Mouse (Mus musculus): ENCODE measurements at regions not wholly inside any gene's neighbourhood (a gene's known extent, or its start where the extent isn't known, plus 50 kb on each side); places are given as distances from the start of the nearest gene placed in this dataset.

GRCm38 (mm10) chr4:97417943-97418342, 235.0 kb upstream of the Gm10192 start:
- no peak for ATAC-seq (replicated peaks; ENCODE audit: low FRiP score)
- no peak overlapping the region for H3K9ac ChIP-seq (ENCODE audit: low read depth, low read length)
- H3K27me3 ChIP-seq (replicated peaks; ENCODE audit: control insufficient read depth, insufficient read depth, low read length), result no peaks in the 10 kb centered on the region
- H3K4me2 ChIP-seq, result no peak overlapping the region
- no peaks in the 10 kb centered on the region for H3K36me3 ChIP-seq (ENCODE audit: control insufficient read depth, insufficient read depth, low read length)
- no peak for DNase-seq (ENCODE audit: low spot score)
- no peaks in the 10 kb centered on the region for H3K4me1 ChIP-seq (replicated peaks; ENCODE audit: control insufficient read depth, insufficient read depth, low read length)
- H3K27ac ChIP-seq (ENCODE audit: low read depth, low read length), result no peak overlapping the region
- no peaks in the 10 kb centered on the region for H3K9me3 ChIP-seq (ENCODE audit: control insufficient read depth, low read length)
- H3K4me3 ChIP-seq (ENCODE audit: low read depth, low read length), result no peak overlapping the region

GRCm38 (mm10) chr4:97408633-97409296, 225.8 kb upstream of the Gm10192 start:
- Histone ChIP-seq H3K27me3 (replicated peaks; ENCODE audit: control insufficient read depth, insufficient read depth, low read length) (no peaks in the 10 kb centered on the region), H3K9ac (ENCODE audit: low read depth, low read length) (no peak overlapping the region), H3K9me3 (ENCODE audit: control insufficient read depth, low read length) (no peaks in the 10 kb centered on the region), H3K4me1 (replicated peaks; ENCODE audit: control insufficient read depth, insufficient read depth, low read length) (no peaks in the 10 kb centered on the region), H3K4me3 (ENCODE audit: low read depth, low read length) (no peak overlapping the region), H3K27ac (ENCODE audit: low read depth, low read length) (no peak overlapping the region), H3K36me3 (ENCODE audit: control insufficient read depth, insufficient read depth, low read length) (no peaks in the 10 kb centered on the region), H3K4me2 (no peak overlapping the region)
- no peak for DNase-seq (ENCODE audit: low spot score)
- ATAC-seq (replicated peaks; ENCODE audit: low FRiP score), result no peak
- WGBS, result 85% methylated on average over 7 of the region's 7 CpGs

GRCm38 (mm10) chr4:97394697-97395280, 211.8 kb upstream of the Gm10192 start:
- H3K4me1 ChIP-seq (replicated peaks; ENCODE audit: control insufficient read depth, insufficient read depth, low read length), result no peaks in the 10 kb centered on the region
- no peak for DNase-seq (ENCODE audit: low spot score)
- H3K4me2 ChIP-seq, result no peak overlapping the region
- H3K9ac ChIP-seq (ENCODE audit: low read depth, low read length), result no peak overlapping the region
- ATAC-seq (replicated peaks; ENCODE audit: low FRiP score), result no peak
- H3K27ac ChIP-seq (ENCODE audit: low read depth, low read length), result no peak overlapping the region
- H3K4me3 ChIP-seq (ENCODE audit: low read depth, low read length), result no peak overlapping the region
- 68% methylated on average over 3 of the region's 3 CpGs for WGBS
- H3K36me3 ChIP-seq (ENCODE audit: control insufficient read depth, insufficient read depth, low read length), result no peaks in the 10 kb centered on the region
- no peaks in the 10 kb centered on the region for H3K9me3 ChIP-seq (ENCODE audit: control insufficient read depth, low read length)
- no peaks in the 10 kb centered on the region for H3K27me3 ChIP-seq (replicated peaks; ENCODE audit: control insufficient read depth, insufficient read depth, low read length)

- WGBS, result 59% methylated on average over 3 of the region's 3 CpGs
- Histone ChIP-seq H3K9ac (ENCODE audit: low read depth, low read length) (no peak overlapping the region), H3K4me2 (no peak overlapping the region), H3K4me3 (ENCODE audit: low read depth, low read length) (no peak overlapping the region), H3K27ac (ENCODE audit: low read depth, low read length) (no peak overlapping the region), H3K27me3 (replicated peaks; ENCODE audit: control insufficient read depth, insufficient read depth, low read length) (no peaks in the 10 kb centered on the region), H3K36me3 (ENCODE audit: control insufficient read depth, insufficient read depth, low read length) (no peaks in the 10 kb centered on the region), H3K9me3 (ENCODE audit: control insufficient read depth, low read length) (no peaks in the 10 kb centered on the region), H3K4me1 (replicated peaks; ENCODE audit: control insufficient read depth, insufficient read depth, low read length) (no peaks in the 10 kb centered on the region)
- DNase-seq (ENCODE audit: low spot score), result no peak
- no peak for ATAC-seq (replicated peaks; ENCODE audit: low FRiP score)
These were observed 198.1 kb upstream of the Gm10192 start for GRCm38 (mm10) chr4:97381084-97381483.

- no peak overlapping the region for H3K4me2 ChIP-seq
These were observed 194.9 kb upstream of the Gm10192 start for GRCm38 (mm10) chr4:97377593-97378542.

GRCm38 (mm10) chr4:97360473-97360872, 177.5 kb upstream of the Gm10192 start:
- Histone ChIP-seq H3K9ac (ENCODE audit: low read depth, low read length) (no peak overlapping the region), H3K4me1 (replicated peaks; ENCODE audit: control insufficient read depth, insufficient read depth, low read length) (no peaks in the 10 kb centered on the region), H3K36me3 (ENCODE audit: control insufficient read depth, insufficient read depth, low read length) (no peaks in the 10 kb centered on the region), H3K27ac (ENCODE audit: low read depth, low read length) (no peak overlapping the region), H3K27me3 (replicated peaks; ENCODE audit: control insufficient read depth, insufficient read depth, low read length) (no peaks in the 10 kb centered on the region), H3K4me2 (no peak overlapping the region), H3K9me3 (ENCODE audit: control insufficient read depth, low read length) (no peaks in the 10 kb centered on the region), H3K4me3 (ENCODE audit: low read depth, low read length) (no peak overlapping the region)
- ATAC-seq (replicated peaks; ENCODE audit: low FRiP score) (no peak), DNase-seq (ENCODE audit: low spot score) (no peak)
- 77% methylated on average over 2 of the region's 2 CpGs for WGBS

More at GRCm38 (mm10) chr4:97377593-97378542, 194.9 kb upstream of the Gm10192 start:
- H3K4me1 ChIP-seq (replicated peaks; ENCODE audit: control insufficient read depth, insufficient read depth, low read length), result no peaks in the 10 kb centered on the region
- 74% methylated on average over 8 of the region's 8 CpGs for WGBS
- no peaks in the 10 kb centered on the region for H3K9me3 ChIP-seq (ENCODE audit: control insufficient read depth, low read length)
- H3K9ac ChIP-seq (ENCODE audit: low read depth, low read length), result no peak overlapping the region
- ATAC-seq (replicated peaks; ENCODE audit: low FRiP score) (no peak), DNase-seq (ENCODE audit: low spot score) (no peak)
- H3K27ac ChIP-seq (ENCODE audit: low read depth, low read length), result no peak overlapping the region
- H3K4me3 ChIP-seq (ENCODE audit: low read depth, low read length), result no peak overlapping the region
- no peaks in the 10 kb centered on the region for H3K27me3 ChIP-seq (replicated peaks; ENCODE audit: control insufficient read depth, insufficient read depth, low read length)
- no peaks in the 10 kb centered on the region for H3K36me3 ChIP-seq (ENCODE audit: control insufficient read depth, insufficient read depth, low read length)

- no peaks in the 10 kb centered on the region for H3K36me3 ChIP-seq (ENCODE audit: control insufficient read depth, insufficient read depth, low read length)
- 80% methylated on average over 1 of the region's 1 CpGs for WGBS
- H3K27me3 ChIP-seq (replicated peaks; ENCODE audit: control insufficient read depth, insufficient read depth, low read length), result no peaks in the 10 kb centered on the region
- no peak overlapping the region for H3K9ac ChIP-seq (ENCODE audit: low read depth, low read length)
- H3K9me3 ChIP-seq (ENCODE audit: control insufficient read depth, low read length), result no peaks in the 10 kb centered on the region
- no peak overlapping the region for H3K27ac ChIP-seq (ENCODE audit: low read depth, low read length)
- H3K4me2 ChIP-seq, result no peak overlapping the region
- H3K4me1 ChIP-seq (replicated peaks; ENCODE audit: control insufficient read depth, insufficient read depth, low read length), result no peaks in the 10 kb centered on the region
- H3K4me3 ChIP-seq (ENCODE audit: low read depth, low read length), result no peak overlapping the region
- ATAC-seq (replicated peaks; ENCODE audit: low FRiP score), result no peak
- no peak for DNase-seq (ENCODE audit: low spot score)
These were observed 175.0 kb upstream of the Gm10192 start for GRCm38 (mm10) chr4:97357958-97358357.

- H3K36me3 ChIP-seq (ENCODE audit: control insufficient read depth, insufficient read depth, low read length), result no peaks in the 10 kb centered on the region
- no peaks in the 10 kb centered on the region for H3K4me1 ChIP-seq (replicated peaks; ENCODE audit: control insufficient read depth, insufficient read depth, low read length)
- H3K9ac ChIP-seq (ENCODE audit: low read depth, low read length), result no peak overlapping the region
- no peak overlapping the region for H3K4me2 ChIP-seq
- WGBS, result 56% methylated on average over 3 of the region's 3 CpGs
- ATAC-seq (replicated peaks; ENCODE audit: low FRiP score) (no peak), DNase-seq (ENCODE audit: low spot score) (no peak)
- H3K27ac ChIP-seq (ENCODE audit: low read depth, low read length), result no peak overlapping the region
- H3K27me3 ChIP-seq (replicated peaks; ENCODE audit: control insufficient read depth, insufficient read depth, low read length), result no peaks in the 10 kb centered on the region
- no peaks in the 10 kb centered on the region for H3K9me3 ChIP-seq (ENCODE audit: control insufficient read depth, low read length)
- H3K4me3 ChIP-seq (ENCODE audit: low read depth, low read length), result no peak overlapping the region
These were observed 163.8 kb upstream of the Gm10192 start for GRCm38 (mm10) chr4:97346799-97347198.
